Mouse (Mus musculus): ENCODE measurements around the gene Ccdc50.

- TF ChIP-seq CTCF (IDR thresholded peaks at IDR 0.05; ENCODE audit: low read depth), result no peak
- no peak for TF ChIP-seq EP300 (optimal IDR thresholded peaks at IDR 0.05)
Measured at GRCm38 (mm10) chr16:27471389-27471788, 82.7 kb downstream of the Ccdc50 start.
